ENCODE assay signal across 29 mouse cellular contexts in genomic region chr10:8676722-8677121, GRCm38 (mm10).
DNase-seq lines count a peak whose midpoint lies in the region; ATAC-seq and TF ChIP-seq lines count a peak whose summit lies in the region.
"Had no signal": no experiment of that assay in that cellular context is flagged by ENCODE, and none has a peak within 500 bp of the region (broad histone marks: within the 10 kb centered on the region; RNA-seq: fewer than 3 reads in every experiment).

No protein-coding gene starts in this region.

- H3K9ac ChIP-seq in stomach, postnatal 0 days (ENCODE audit: low read length): no peak overlapping the region
- H3K9ac ChIP-seq: embryonic facial prominence, embryonic 13.5 days; forebrain, embryonic 13.5 days; hindbrain, embryonic 13.5 days; intestine, embryonic 15.5 days had no signal

- no peak for TF ChIP-seq CTCF in stomach, postnatal 0 days (IDR thresholded peaks at IDR 0.05; ENCODE audit: low read depth)

- H3K9me3 ChIP-seq in stomach, postnatal 0 days (ENCODE audit: control insufficient read depth, low read length): no peaks in the 10 kb centered on the region
- H3K9me3 ChIP-seq: embryonic facial prominence, embryonic 10.5 days; embryonic facial prominence, embryonic 13.5 days; forebrain, embryonic 10.5 days; forebrain, embryonic 13.5 days; hindbrain, embryonic 10.5 days; hindbrain, embryonic 13.5 days; intestine, embryonic 15.5 days had no signal

- ATAC-seq in stomach, postnatal 0 days (ENCODE audit: low FRiP score, low TSS enrichment): 0 out of 2 replicates have a peak, but pooled peaks have one; percentile 24
- ATAC-seq: activated CD4-positive, CD25-positive, alpha-beta regulatory T cell, adult 4 months; forebrain, embryonic 13.5 days; forebrain, embryonic 16.5 days; hindbrain, embryonic 16.5 days; intestine, embryonic 15.5 days had no signal

- H3K4me1 ChIP-seq in stomach, postnatal 0 days (replicated peaks; ENCODE audit: control insufficient read depth, insufficient read depth): no peaks in the 10 kb centered on the region
- H3K4me1 ChIP-seq: embryonic facial prominence, embryonic 10.5 days; forebrain, embryonic 10.5 days; forebrain, embryonic 13.5 days; hindbrain, embryonic 10.5 days; hindbrain, embryonic 13.5 days; intestine, embryonic 15.5 days had no signal

- intact Hi-C loops in heart, postnatal 14 days (cut with DNase I): no loop called here

- H3K27me3 ChIP-seq in stomach, postnatal 0 days (ENCODE audit: control insufficient read depth, insufficient read depth, low read length): no peaks in the 10 kb centered on the region
- H3K27me3 ChIP-seq: embryonic facial prominence, embryonic 13.5 days; forebrain, embryonic 13.5 days; hindbrain, embryonic 13.5 days; intestine, embryonic 15.5 days had no signal

- no peak overlapping the region for H3K27ac ChIP-seq in stomach, postnatal 0 days (replicated peaks)
- H3K27ac ChIP-seq: embryonic facial prominence, embryonic 10.5 days; embryonic facial prominence, embryonic 13.5 days; forebrain, embryonic 10.5 days; forebrain, embryonic 13.5 days; hindbrain, embryonic 10.5 days; hindbrain, embryonic 13.5 days; intestine, embryonic 15.5 days had no signal

- peak; percentile 56 for DNase-seq in heart, adult 11 months
- no peak for DNase-seq in heart, postnatal 14 days
- peak; percentile 26 for DNase-seq in urinary bladder, postnatal 14 days (ENCODE audit: low spot score)
- no peak for DNase-seq in urinary bladder, postnatal 4 days (ENCODE audit: low spot score in 2 of 2)
- DNase-seq in NIH3T3 (ENCODE audit: low read depth): peak; percentile 46
- no peak for DNase-seq in stomach, postnatal 0 days (ENCODE audit: low spot score)
- DNase-seq in gastrocnemius, adult 8-10 months (ENCODE audit: low spot score in 2 of 2): no peak
- no peak for DNase-seq in cerebellum, adult 11 months
- DNase-seq: adrenal gland, postnatal 10 days; cerebellum, adult 11-12 months; cerebellum, adult 8-10 months; cerebellum, postnatal 36 days; embryo, embryonic 11 days; gastrocnemius, postnatal 10 days; gastrocnemius, postnatal 36 days; heart, adult 18-20 months; heart, postnatal 36 days; kidney, adult 11 months; kidney, adult 8-10 months had no signal

- H3K36me3 ChIP-seq in stomach, postnatal 0 days (ENCODE audit: control insufficient read depth, insufficient read depth, low read length): no peaks in the 10 kb centered on the region
- H3K36me3 ChIP-seq: embryonic facial prominence, embryonic 10.5 days; embryonic facial prominence, embryonic 13.5 days; forebrain, embryonic 10.5 days; hindbrain, embryonic 10.5 days; hindbrain, embryonic 13.5 days; intestine, embryonic 15.5 days had no signal

- H3K4me3 ChIP-seq in stomach, postnatal 0 days (ENCODE audit: low read depth, low read length): no peak overlapping the region
- H3K4me3 ChIP-seq: embryonic facial prominence, embryonic 10.5 days; embryonic facial prominence, embryonic 13.5 days; forebrain, embryonic 10.5 days; forebrain, embryonic 13.5 days; hindbrain, embryonic 10.5 days; hindbrain, embryonic 13.5 days; intestine, embryonic 15.5 days had no signal

- TF ChIP-seq EP300 in stomach, postnatal 0 days (optimal IDR thresholded peaks at IDR 0.05): no peak

- WGBS in stomach, postnatal 0 days: 58% methylated on average over 5 of the region's 5 CpGs

- no peak overlapping the region for H3K4me2 ChIP-seq in stomach, postnatal 0 days (replicated peaks; ENCODE audit: low read depth)
- H3K4me2 ChIP-seq: embryonic facial prominence, embryonic 13.5 days; forebrain, embryonic 13.5 days; hindbrain, embryonic 13.5 days; intestine, embryonic 15.5 days had no signal

Comparison
In these comparisons a context has a peak if more than half of its experiments do, and no peak if none do; other contexts are left out.
1. DNase-seq: peak in heart, adult 11 months (single experiment), urinary bladder, postnatal 14 days (single experiment) and NIH3T3 (single experiment); none in heart, postnatal 14 days (0 of 2), urinary bladder, postnatal 4 days (0 of 2), stomach, postnatal 0 days (single experiment), gastrocnemius, adult 8-10 months (0 of 2) and cerebellum, adult 11 months (single experiment).